In genomic region chrX:135990661-135991060, GRCm38 (mm10) we compare ENCODE assay signal across 27 mouse cellular contexts. TPM values are rescaled to one million over a fixed set of nuclear protein-coding genes. Genes with fewer than 3 reads are reported as not detected.
DNase-seq lines count a peak whose midpoint lies in the region; TF ChIP-seq lines count a peak whose summit lies in the region.
"Had no signal": no experiment of that assay in that cellular context is flagged by ENCODE, and none has a peak within 500 bp of the region (broad histone marks: within the 10 kb centered on the region; RNA-seq: fewer than 3 reads in every experiment).

No protein-coding gene starts in this region.

- H3K27ac ChIP-seq in heart, adult 2 months = no peak overlapping the region
- H3K27ac ChIP-seq: embryonic facial prominence, embryonic 12.5 days; embryonic facial prominence, embryonic 15.5 days; gastrocnemius, adult 2 months; heart, embryonic 15.5 days; hindbrain, embryonic 14.5 days; hindbrain, postnatal 0 days had no signal

- no peak for TF ChIP-seq EP300 in heart, adult 2 months (IDR thresholded peaks at IDR 0.05; ENCODE audit: insufficient read depth, low read depth, low read length)

- peak; percentile 12 for DNase-seq in adrenal gland, postnatal 14 days
- DNase-seq in adrenal gland, postnatal 10 days = no peak
- peak; percentile 0 for DNase-seq in lung, postnatal 14 days
- no peak for DNase-seq in lung, adult 2 months
- DNase-seq in ES-CJ7 (ENCODE audit: low read depth, low spot score) = peak; percentile 25
- DNase-seq in heart, adult 2 months = no peak
- DNase-seq: adrenal gland, adult 8-10 months; cerebellum, adult 11 months; cerebellum, adult 2 months; cerebellum, adult 9-11 months; cerebellum, postnatal 25 days; forebrain, postnatal 0 days; gastrocnemius, adult 2 months; gastrocnemius, postnatal 14 days; heart, adult 11 months; heart, postnatal 10 days; heart, postnatal 4 days had no signal

- intact Hi-C loops in heart, adult 2 months (cut with DNase I) = no loop called here

- no peaks in the 10 kb centered on the region for H3K79me2 ChIP-seq in heart, adult 2 months (replicated peaks; ENCODE audit: control insufficient read depth, insufficient read depth, low read length)

- no peaks in the 10 kb centered on the region for H3K36me3 ChIP-seq in heart, adult 2 months (ENCODE audit: control insufficient read depth, insufficient read depth, low read length)
- H3K36me3 ChIP-seq: embryonic facial prominence, embryonic 12.5 days; embryonic facial prominence, embryonic 15.5 days; heart, embryonic 12.5 days; heart, embryonic 15.5 days had no signal

- WGBS in lung, adult 2 months = 62% methylated on average over 2 of the region's 2 CpGs
- 54% methylated on average over 2 of the region's 2 CpGs for WGBS in heart, adult 2 months

- H3K27me3 ChIP-seq in heart, adult 2 months (ENCODE audit: control insufficient read depth, insufficient read depth, low read length) = no peaks in the 10 kb centered on the region
- H3K27me3 ChIP-seq: CH12.LX; embryonic facial prominence, embryonic 12.5 days; embryonic facial prominence, embryonic 15.5 days; heart, embryonic 12.5 days; heart, embryonic 15.5 days had no signal

- H3K9ac ChIP-seq in heart, adult 2 months (ENCODE audit: low read depth, low read length) = no peak overlapping the region
- H3K9ac ChIP-seq: embryonic facial prominence, embryonic 12.5 days; embryonic facial prominence, embryonic 15.5 days; forebrain, postnatal 0 days; heart, embryonic 12.5 days; heart, embryonic 15.5 days; hindbrain, embryonic 14.5 days had no signal

- no peak for TF ChIP-seq POLR2A in lung, adult 2 months (IDR thresholded peaks at IDR 0.05; ENCODE audit: borderline replicate concordance, extremely low read depth, low read depth, low read length)
- no peak for TF ChIP-seq POLR2A in heart, adult 2 months (IDR thresholded peaks at IDR 0.05; ENCODE audit: insufficient read depth, low read depth, low read length)

- no peak overlapping the region for H3K4me3 ChIP-seq in lung, adult 2 months (replicated peaks; ENCODE audit: extremely low read depth, low read depth, low read length)
- H3K4me3 ChIP-seq in heart, adult 2 months = no peak overlapping the region
- H3K4me3 ChIP-seq: embryonic facial prominence, embryonic 12.5 days; embryonic facial prominence, embryonic 15.5 days; gastrocnemius, adult 2 months; heart, embryonic 12.5 days; heart, embryonic 15.5 days had no signal

- no peaks in the 10 kb centered on the region for H3K4me1 ChIP-seq in lung, adult 2 months (ENCODE audit: control insufficient read depth, insufficient read depth, low read length)
- no peaks in the 10 kb centered on the region for H3K4me1 ChIP-seq in heart, adult 2 months (ENCODE audit: control insufficient read depth, insufficient read depth, low read length)
- H3K4me1 ChIP-seq: embryonic facial prominence, embryonic 12.5 days; embryonic facial prominence, embryonic 15.5 days; heart, embryonic 12.5 days; heart, embryonic 15.5 days had no signal

- no peak for TF ChIP-seq CTCF in lung, adult 2 months (IDR thresholded peaks at IDR 0.05; ENCODE audit: insufficient read depth, low read length)
- no peak for TF ChIP-seq CTCF in heart, adult 2 months (IDR thresholded peaks at IDR 0.05)

RNA-seq across cellular contexts. Expression of gene Arxes2, which starts 3.0 kb away (rescaled TPM):
- total RNA-seq in adrenal gland, postnatal 14 days (2021) = 52.8 and 58.7 TPM in 2 replicates
- total RNA-seq in adrenal gland, postnatal 10 days (2021) = 10 to 100 TPM; 62.1 to 76.8 TPM
- 10.2 and 12.2 TPM in 2 replicates for polyA plus RNA-seq in lung, adult 2 months (2012; rRNA removed)
- total RNA-seq in heart, adult 2 months (2021) = 1 to 10 TPM; 1.4 to 1.6 TPM
- 3.1 and 3.2 TPM in 2 replicates for polyA plus RNA-seq in heart, adult 2 months (2012; rRNA removed)
- total RNA-seq: MEL had no signal

RNA-seq across cellular contexts. Expression of gene Arxes1, which starts 42.5 kb away (rescaled TPM):
- total RNA-seq in adrenal gland, postnatal 14 days (2021) = 20.4 and 23.2 TPM in 2 replicates
- 10 to 100 TPM; 25.0 to 30.2 TPM for total RNA-seq in adrenal gland, postnatal 10 days (2021)
- 1.1 and 1.8 TPM in 2 replicates for polyA plus RNA-seq in lung, adult 2 months (2012; rRNA removed)
- under 1 TPM in 1 of 2 experiments, not detected in 1; 0.16 TPM for total RNA-seq in heart, adult 2 months (2021)
- polyA plus RNA-seq in heart, adult 2 months (2012; rRNA removed) = 0.44 and 0.53 TPM in 2 replicates
- total RNA-seq: CH12.LX; common myeloid progenitor, adult 5-6 weeks; MEL had no signal
- polyA plus RNA-seq: inflammation-experienced regulatory T-cells, adult 6 months had no signal

Comparison
In these comparisons a context has a peak if more than half of its experiments do, and no peak if none do; other contexts are left out.
1. DNase-seq: peak in adrenal gland, postnatal 14 days (single experiment), lung, postnatal 14 days (single experiment) and ES-CJ7 (single experiment); none in adrenal gland, postnatal 10 days (single experiment), lung, adult 2 months (single experiment) and heart, adult 2 months (0 of 2).
2. RNA of gene Arxes2, which starts 3.0 kb away (total RNA-seq): 62.1 to 76.8 TPM in adrenal gland, postnatal 10 days and 52.8 to 58.7 TPM in adrenal gland, postnatal 14 days; 1.4 to 1.6 TPM in heart, adult 2 months; every median in the first group is over 10 times any median in the second.
3. RNA of gene Arxes1, which starts 42.5 kb away (total RNA-seq): 25.0 to 30.2 TPM in adrenal gland, postnatal 10 days and 20.4 to 23.2 TPM in adrenal gland, postnatal 14 days; 0.16 TPM in heart, adult 2 months; every median in the first group is over 10 times any median in the second.